Mouse (Mus musculus) liver, postnatal 0 days (tissue): ENCODE measurements at regions not wholly inside any gene's neighbourhood (a gene's known extent, or its start where the extent isn't known, plus 50 kb on each side); places are given as distances from the start of the nearest gene placed in this dataset.
A peak's percentile ranks its signal among the peaks of the same experiment; 100 is the strongest.

Experiments used
- ATAC-seq: fragments of 200-750 bp; cut with Nextera tagmentation; 2 replicates; pipeline ENCODE4 v1.8.0; 2017; ENCODE audit warnings: mild to moderate bottlenecking, moderate library complexity
- DNase-seq: peaks from one replicate; pipeline ENCODE4 v3.0.0-alpha.2; 2016
- H3K27ac ChIP-seq: fragments of 300-500 bp; sonication (generic); 2 replicates; pipeline ENCODE4 v1.5.1; 2014; ENCODE audit warnings: antibody characterized with exemption, moderate library complexity, mild to moderate bottlenecking, low read depth
- H3K27me3 ChIP-seq: fragments of 300-500 bp; sonication (generic); 2 replicates; pipeline ENCODE4 v1.6.1; 2014; ENCODE audit warnings: low read length, control low read depth, mixed read lengths; ENCODE audit not compliant: insufficient read depth
- H3K36me3 ChIP-seq: fragments of 300-500 bp; sonication (generic); replicated peaks from 2 replicates; pipeline ENCODE4 v1.6.1; 2014; ENCODE audit warnings: mild to moderate bottlenecking, control low read depth, low read length, moderate library complexity, mixed read lengths; ENCODE audit not compliant: insufficient read depth
- H3K4me1 ChIP-seq: fragments of 300-500 bp; sonication (generic); 2 replicates; pipeline ENCODE4 v1.6.1; 2014; ENCODE audit warnings: antibody characterized with exemption, mild to moderate bottlenecking, control low read depth; ENCODE audit not compliant: insufficient read depth
- H3K4me2 ChIP-seq: fragments of 300-500 bp; sonication (generic); 2 replicates; pipeline ENCODE4 v1.6.1; 2014; ENCODE audit warnings: low read depth, mild to moderate bottlenecking, low read length, moderate library complexity, mixed read lengths
- H3K4me3 ChIP-seq: fragments of 300-500 bp; sonication (generic); 2 replicates; pipeline ENCODE4 v1.5.1; 2014; ENCODE audit warnings: low read depth, low read length
- H3K9ac ChIP-seq: fragments of 300-500 bp; sonication (generic); replicated peaks from 2 replicates; pipeline ENCODE4 v1.6.1; 2014; ENCODE audit warnings: mild to moderate bottlenecking, moderate library complexity
- H3K9me3 ChIP-seq: fragments of 300-500 bp; sonication (generic); 2 replicates; pipeline ENCODE4 v1.6.1; 2016; ENCODE audit warnings: mild to moderate bottlenecking, control low read depth, low read length, mixed read lengths
- CTCF ChIP-seq: sonication (generic); IDR thresholded peaks from 2 replicates; pipeline ENCODE4 v1.5.1; 2016; ENCODE audit warnings: antibody characterized with exemption, low read depth
- EP300 ChIP-seq: IDR thresholded peaks from 2 replicates; pipeline ENCODE4 v1.6.1; 2016; ENCODE audit warnings: antibody characterized with exemption, low read depth, mild to moderate bottlenecking
- WGBS: fragments of 180-500 bp; shearing (Covaris S2); extraction: QIAGEN DNeasy Blood & Tissue Kit; methylation state at CpG from one replicate; pipeline ENCODE4 v1.1.7; 2014; ENCODE audit not compliant: insufficient replicate concordance; 5-methylcytosine and 5-hydroxymethylcytosine counted together

DNA sequence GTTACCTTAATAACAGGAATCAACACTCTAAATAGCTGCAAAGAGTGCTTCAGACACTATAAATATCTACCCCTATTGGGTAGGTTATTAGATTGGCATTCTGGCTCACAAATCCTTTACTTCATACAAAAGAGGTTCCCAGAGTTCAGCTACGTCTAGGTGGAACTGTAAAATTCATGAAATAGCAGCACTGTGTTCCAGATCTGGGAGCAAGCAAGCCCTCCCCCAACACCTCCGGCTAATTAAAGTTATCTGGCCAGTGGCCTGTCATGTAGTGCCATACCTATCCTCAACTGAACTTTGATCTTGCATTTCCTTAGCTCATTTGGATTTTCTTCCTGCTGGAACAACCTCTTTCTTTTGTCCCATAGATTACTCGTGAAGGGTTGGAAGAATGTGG, 75.4 kb upstream of the Ppp2r3a start:
- Histone ChIP-seq H3K4me2 (no peak overlapping the region), H3K4me1 (no peaks in the 10 kb centered on the region), H3K36me3 (no peaks in the 10 kb centered on the region), H3K4me3 (no peak overlapping the region), H3K27ac (no peak overlapping the region), H3K9me3 (no peaks in the 10 kb centered on the region), H3K9ac (no peak overlapping the region), H3K27me3 (no peaks in the 10 kb centered on the region)
- WGBS = 55% methylated on average over 3 of the region's 3 CpGs
- DNase-seq = no peak
- no peak for ATAC-seq
- TF ChIP-seq EP300 = no peak
- TF ChIP-seq CTCF = no peak

DNA sequence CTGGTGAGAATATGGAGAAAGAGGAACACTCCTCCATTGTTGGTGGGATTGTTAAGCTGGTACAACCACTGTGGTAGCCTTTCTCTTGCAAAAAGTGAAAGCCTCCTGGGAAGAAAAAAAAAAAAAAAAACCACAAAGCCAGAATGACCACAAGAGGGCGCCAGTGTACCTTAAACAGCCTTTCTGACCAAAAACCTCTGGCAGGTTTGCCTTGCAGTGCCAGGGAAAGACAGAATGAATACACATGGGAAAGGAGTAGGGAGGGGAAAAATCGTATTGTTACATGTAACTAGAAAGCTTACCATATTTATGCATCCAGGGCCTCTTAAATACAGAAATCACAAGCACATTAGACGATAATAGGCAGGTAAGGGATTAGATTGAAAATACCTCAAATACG, 62.4 kb upstream of the Ppp2r3a start:
- H3K9me3 ChIP-seq = no peaks in the 10 kb centered on the region
- H3K4me2 ChIP-seq = no peak overlapping the region
- no peaks in the 10 kb centered on the region for H3K4me1 ChIP-seq
- no peak overlapping the region for H3K9ac ChIP-seq
- no peaks in the 10 kb centered on the region for H3K36me3 ChIP-seq
- TF ChIP-seq EP300 (no peak), CTCF (peak; percentile 80)
- WGBS = 40% methylated on average over 4 of the region's 4 CpGs
- no peak for ATAC-seq
- no peak overlapping the region for H3K4me3 ChIP-seq
- H3K27ac ChIP-seq = no peak overlapping the region
- H3K27me3 ChIP-seq = no peaks in the 10 kb centered on the region
- peak; percentile 60 for DNase-seq

DNA sequence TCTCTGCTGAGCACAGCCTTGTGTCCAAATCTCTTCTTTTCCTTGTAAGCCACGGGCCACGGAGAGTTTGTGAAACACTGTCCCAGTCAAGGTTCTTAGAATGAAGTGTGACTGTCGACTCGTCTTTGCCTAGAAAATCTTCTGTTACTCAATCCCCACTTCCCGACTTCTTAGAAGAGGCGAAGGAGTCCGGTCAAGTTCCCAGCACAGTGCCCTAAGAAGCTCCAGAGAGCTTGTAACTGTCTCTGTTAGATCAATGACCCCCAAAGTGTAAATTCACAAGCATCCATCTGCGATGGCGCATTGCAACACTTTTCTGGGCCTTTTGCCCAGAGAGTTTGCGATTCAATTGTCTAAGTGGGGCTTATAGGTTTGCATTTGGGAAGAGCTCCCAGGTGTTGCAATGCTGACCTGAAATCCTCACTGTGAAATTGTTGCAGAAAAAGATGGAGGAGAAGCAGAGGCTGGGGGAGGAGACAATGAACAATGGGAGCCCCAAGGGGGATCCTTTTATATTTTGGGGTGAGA, 54.9 kb upstream of the Ppp2r3a start:
- Histone ChIP-seq H3K4me1 (0 out of 2 replicates have a peak, but pooled peaks cover 2% of the 10 kb centered on the region), H3K9ac (no peak overlapping the region), H3K27ac (0 out of 2 replicates have a peak overlapping the region, but pooled peaks have one; percentile 39), H3K4me3 (no peak overlapping the region), H3K27me3 (no peaks in the 10 kb centered on the region), H3K9me3 (no peaks in the 10 kb centered on the region), H3K4me2 (peak overlapping the region; percentile 4; the same call in 1 of the 2 replicates), H3K36me3 (no peaks in the 10 kb centered on the region)
- 67% methylated on average over 10 of the region's 10 CpGs for WGBS
- peak; percentile 77 for DNase-seq
- ATAC-seq = peak; percentile 77
- TF ChIP-seq CTCF (no peak), EP300 (0 out of 2 replicates have a peak, but pooled peaks have one; percentile 41)

DNA sequence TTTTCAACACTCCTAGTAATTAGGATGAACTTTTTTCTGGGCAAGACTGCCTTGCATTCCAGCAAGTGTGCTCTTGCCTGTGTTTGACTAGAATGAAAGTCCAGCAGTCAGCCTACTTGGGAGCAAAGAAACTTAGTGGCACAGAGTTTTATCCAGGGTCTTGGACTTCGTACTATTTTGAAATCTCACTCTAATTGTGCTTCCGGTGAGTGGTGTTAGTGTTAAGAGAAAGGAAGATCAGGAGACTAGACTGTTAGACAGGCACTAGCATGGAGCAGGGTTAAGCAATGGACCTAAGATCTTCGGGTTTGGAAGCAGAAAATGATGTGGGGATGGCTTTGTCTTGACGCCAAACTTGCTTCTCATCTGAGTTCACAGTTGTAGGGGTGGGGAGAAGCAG, 54.1 kb upstream of the Ppp2r3a start:
- TF ChIP-seq CTCF = no peak
- TF ChIP-seq EP300 = no peak
- H3K9ac ChIP-seq = no peak overlapping the region
- H3K36me3 ChIP-seq = no peaks in the 10 kb centered on the region
- no peak for ATAC-seq
- 0 out of 2 replicates have a peak, but pooled peaks cover 2% of the 10 kb centered on the region for H3K4me1 ChIP-seq
- H3K4me3 ChIP-seq = no peak overlapping the region
- peak overlapping the region; percentile 4; the same call in 1 of the 2 replicates for H3K4me2 ChIP-seq
- H3K27ac ChIP-seq = no peak overlapping the region
- no peaks in the 10 kb centered on the region for H3K27me3 ChIP-seq
- no peaks in the 10 kb centered on the region for H3K9me3 ChIP-seq
- no peak for DNase-seq
- 58% methylated on average over 4 of the region's 4 CpGs for WGBS
